Mouse (Mus musculus) stomach, embryonic 14.5 days (tissue): ENCODE results near the gene Fnip1. TPM values are rescaled to one million over a fixed set of nuclear protein-coding genes. Genes with fewer than 3 reads are reported as not detected.
"Not testable (repeated sequence)": the region's sequence is repeated elsewhere in the genome, so short reads cannot be mapped to it uniquely, and the experiment has no call there.

ENCODE experiments used
- ATAC-seq: fragments of 200-750 bp; cut with Nextera tagmentation; 2 replicates; pipeline ENCODE4 v1.8.0; 2017; ENCODE audit warnings: low read depth, moderate TSS enrichment; ENCODE audit not compliant: insufficient number of reproducible peaks, insufficient read depth, low FRiP score
- H3K27ac ChIP-seq: fragments of 300-500 bp; sonication (generic); 2 replicates; pipeline ENCODE4 v1.5.1; 2014; ENCODE audit warnings: mild to moderate bottlenecking, low read length, moderate library complexity, mixed read lengths
- H3K27me3 ChIP-seq: fragments of 300-500 bp; sonication (generic); 2 replicates; pipeline ENCODE4 v1.6.1; 2014; ENCODE audit warnings: low read length, control low read depth, mixed read lengths; ENCODE audit not compliant: control insufficient read depth, insufficient read depth
- H3K36me3 ChIP-seq: fragments of 300-500 bp; sonication (generic); 2 replicates; pipeline ENCODE4 v1.6.1; 2014; ENCODE audit warnings: mild to moderate bottlenecking, control low read depth, low read length, moderate library complexity, mixed read lengths; ENCODE audit not compliant: control insufficient read depth, insufficient read depth
- H3K4me1 ChIP-seq: fragments of 300-500 bp; sonication (generic); 2 replicates; pipeline ENCODE4 v1.6.1; 2014; ENCODE audit warnings: low read length, control low read depth, mixed read lengths; ENCODE audit not compliant: control insufficient read depth, insufficient read depth
- H3K4me2 ChIP-seq: fragments of 300-500 bp; sonication (generic); replicated peaks from 2 replicates; pipeline ENCODE4 v1.6.1; 2014; ENCODE audit warnings: low read depth, low read length, control low read depth
- H3K4me3 ChIP-seq: fragments of 300-500 bp; sonication (generic); 2 replicates; pipeline ENCODE4 v1.5.1; 2014; ENCODE audit warnings: low read depth, low read length, control low read depth
- H3K9ac ChIP-seq: fragments of 300-500 bp; sonication (generic); replicated peaks from 2 replicates; pipeline ENCODE4 v1.6.1; 2014; ENCODE audit warnings: low read depth, mild to moderate bottlenecking, control low read depth, low read length, moderate library complexity, mixed read lengths
- H3K9me3 ChIP-seq: fragments of 300-500 bp; sonication (generic); 2 replicates; pipeline ENCODE4 v1.6.1; 2016; ENCODE audit warnings: low read depth, low read length, control low read depth; ENCODE audit not compliant: control insufficient read depth
- WGBS: fragments of 180-500 bp; shearing (Covaris S2); extraction: QIAGEN DNeasy Blood & Tissue Kit; methylation state at CpG from one replicate; pipeline ENCODE4 v1.1.7; 2014; 5-methylcytosine and 5-hydroxymethylcytosine counted together
- polyA plus RNA-seq: library from polyadenylated mRNA; unstranded; fragments of >200 nt; fragmentation: Nextera tagmentation; extraction: Ambion mirVana; gene quantifications from 2 replicates; pipeline ENCODE4 v1.2.1, GENCODE M21; 2014

The Fnip1 gene
- 18.1 and 18.2 TPM in 2 replicates for polyA plus RNA-seq

- peak; percentile 98 for ATAC-seq
- Histone ChIP-seq H3K27ac (peak within 1 kb of the TSS; percentile 76), H3K27me3 (no peaks in the 10 kb centered on the region), H3K4me3 (peak within 1 kb of the TSS; percentile 94), H3K4me1 (peaks cover 7% of the 10 kb centered on the region; the same call in 1 of the 2 replicates), H3K4me2 (peak within 1 kb of the TSS; percentile 75), H3K9ac (peak within 1 kb of the TSS; percentile 83), H3K36me3 (no peaks in the 10 kb centered on the region), H3K9me3 (no peaks in the 10 kb centered on the region)
- whole genome bisulfite sequencing: 1% methylated on average over 43 of the region's 47 CpGs
Observed at GRCm38 (mm10) chr11:54437823-54438337, at the start of gene Fnip1. Gene Fnip1, plus strand, starts transcription at chr11:54438199.

- no peaks in the 10 kb centered on the region for H3K9me3 ChIP-seq
- WGBS: 56% methylated on average over 8 of the region's 8 CpGs
- no peaks in the 10 kb centered on the region for H3K27me3 ChIP-seq
- H3K4me3 ChIP-seq: no peak overlapping the region
- H3K36me3 ChIP-seq: no peaks in the 10 kb centered on the region
- no peak overlapping the region for H3K4me2 ChIP-seq
- ATAC-seq: no peak
- H3K4me1 ChIP-seq: no peaks in the 10 kb centered on the region
- no peak overlapping the region for H3K27ac ChIP-seq
- H3K9ac ChIP-seq: no peak overlapping the region
Observed at GRCm38 (mm10) chr11:54390386-54390785, 47.6 kb upstream of the Fnip1 start.

DNA sequence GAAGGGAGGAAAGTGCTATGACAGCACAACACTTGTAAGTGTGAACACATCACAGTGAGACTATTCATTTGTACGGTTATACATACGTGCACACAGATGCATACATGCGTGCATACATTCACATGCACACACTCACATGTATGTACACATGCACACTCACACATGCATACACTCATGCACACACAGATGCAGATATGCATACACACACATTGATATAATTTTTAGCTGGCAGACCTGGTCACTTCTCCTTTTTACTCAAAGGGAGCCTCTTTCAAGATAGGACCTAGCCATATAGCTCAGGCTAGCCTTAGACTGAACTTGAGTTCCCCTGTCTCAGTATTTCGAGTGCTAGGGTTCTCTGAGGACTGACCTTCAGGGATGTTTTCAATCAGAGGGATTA lies 46.7 kb upstream of the Fnip1 start:
- WGBS: 84% methylated on average over 4 of the region's 4 CpGs
- Histone ChIP-seq H3K27me3 (no peaks in the 10 kb centered on the region), H3K4me1 (no peaks in the 10 kb centered on the region), H3K36me3 (no peaks in the 10 kb centered on the region), H3K4me2 (no peak overlapping the region), H3K9me3 (no peaks in the 10 kb centered on the region), H3K27ac (no peak overlapping the region), H3K4me3 (no peak overlapping the region), H3K9ac (no peak overlapping the region)
- ATAC-seq: no peak

GRCm38 (mm10) chr11:54396686-54397085 lies 41.3 kb upstream of the Fnip1 start:
- no peak overlapping the region for H3K9ac ChIP-seq
- H3K4me2 ChIP-seq: no peak overlapping the region
- H3K27ac ChIP-seq: no peak overlapping the region
- ATAC-seq: no peak
- no peaks in the 10 kb centered on the region for H3K36me3 ChIP-seq
- H3K9me3 ChIP-seq: no peaks in the 10 kb centered on the region
- no peak overlapping the region for H3K4me3 ChIP-seq
- no peaks in the 10 kb centered on the region for H3K27me3 ChIP-seq
- 78% methylated on average over 1 of the region's 1 CpGs for WGBS
- H3K4me1 ChIP-seq: no peaks in the 10 kb centered on the region

DNA sequence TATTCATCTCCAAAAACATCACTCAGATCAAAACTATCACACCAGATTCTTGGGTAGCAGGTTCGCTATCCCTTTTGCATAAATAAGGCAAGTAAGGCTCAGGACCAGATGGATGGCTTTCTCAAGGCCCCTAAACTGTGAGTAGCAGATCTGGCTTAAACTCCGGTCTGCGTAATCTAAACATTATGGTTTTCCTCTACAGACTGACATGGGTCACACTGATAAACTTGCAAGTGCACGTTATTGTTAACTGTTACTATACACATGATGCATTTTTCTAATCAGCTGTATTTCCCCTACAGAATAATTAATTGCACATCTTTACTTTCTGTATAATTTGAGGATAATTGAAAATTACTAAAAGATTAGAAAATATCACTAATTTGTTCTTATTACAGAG lies 39.9 kb upstream of the Fnip1 start:
- H3K36me3 ChIP-seq: no peaks in the 10 kb centered on the region
- H3K4me1 ChIP-seq: no peaks in the 10 kb centered on the region
- no peak overlapping the region for H3K27ac ChIP-seq
- no peak overlapping the region for H3K4me3 ChIP-seq
- H3K9me3 ChIP-seq: no peaks in the 10 kb centered on the region
- no peak for ATAC-seq
- no peaks in the 10 kb centered on the region for H3K27me3 ChIP-seq
- no peak overlapping the region for H3K9ac ChIP-seq
- WGBS: 31% methylated on average over 4 of the region's 4 CpGs
- no peak overlapping the region for H3K4me2 ChIP-seq

- not testable (repeated sequence) for H3K4me2 ChIP-seq, H3K36me3 ChIP-seq, ATAC-seq, H3K4me3 ChIP-seq, H3K9me3 ChIP-seq, H3K27me3 ChIP-seq, H3K27ac ChIP-seq, H3K9ac ChIP-seq, H3K4me1 ChIP-seq
- WGBS: 90% methylated on average over 20 of the region's 20 CpGs
Observed at GRCm38 (mm10) chr11:54400803-54401202, 37.2 kb upstream of the Fnip1 start.

GRCm38 (mm10) chr11:54404885-54405284 lies 33.1 kb upstream of the Fnip1 start:
- WGBS: 75% methylated on average over 4 of the region's 4 CpGs
- Histone ChIP-seq H3K4me2 (no peak overlapping the region), H3K27ac (no peak overlapping the region), H3K27me3 (no peaks in the 10 kb centered on the region), H3K4me3 (no peak overlapping the region), H3K9ac (no peak overlapping the region), H3K9me3 (no peaks in the 10 kb centered on the region), H3K4me1 (no peaks in the 10 kb centered on the region), H3K36me3 (no peaks in the 10 kb centered on the region)
- ATAC-seq: no peak

- Histone ChIP-seq H3K4me2 (no peak overlapping the region), H3K4me3 (no peak overlapping the region), H3K9me3 (no peaks in the 10 kb centered on the region), H3K27me3 (no peaks in the 10 kb centered on the region), H3K4me1 (no peaks in the 10 kb centered on the region), H3K27ac (no peak overlapping the region), H3K9ac (no peak overlapping the region), H3K36me3 (no peaks in the 10 kb centered on the region)
- WGBS: 82% methylated on average over 4 of the region's 4 CpGs
- no peak for ATAC-seq
Observed at GRCm38 (mm10) chr11:54406930-54407546, 31.0 kb upstream of the Fnip1 start.

DNA sequence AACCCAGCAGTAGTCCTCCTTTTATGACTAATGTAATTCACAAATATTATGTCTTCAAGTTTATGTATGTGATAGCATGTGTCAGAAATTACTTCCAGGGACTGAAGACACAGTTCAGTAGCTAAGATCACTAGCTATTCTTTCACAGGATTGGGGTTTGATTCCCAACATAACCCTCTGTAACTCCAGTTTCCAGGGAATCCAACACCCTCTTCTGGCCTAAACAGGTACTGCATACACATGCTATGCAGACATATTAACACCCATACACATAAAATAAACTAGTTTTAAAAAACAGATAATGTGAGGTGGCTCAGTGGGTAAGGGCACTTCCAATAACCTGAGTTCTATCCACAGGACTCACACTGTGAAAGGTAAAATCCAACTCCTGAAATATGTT lies 27.4 kb upstream of the Fnip1 start:
- no peak for ATAC-seq
- H3K27me3 ChIP-seq: no peaks in the 10 kb centered on the region
- no peak overlapping the region for H3K9ac ChIP-seq
- no peak overlapping the region for H3K4me3 ChIP-seq
- H3K36me3 ChIP-seq: no peaks in the 10 kb centered on the region
- no peaks in the 10 kb centered on the region for H3K9me3 ChIP-seq
- no peaks in the 10 kb centered on the region for H3K4me1 ChIP-seq
- H3K4me2 ChIP-seq: no peak overlapping the region
- H3K27ac ChIP-seq: no peak overlapping the region
